Mouse (Mus musculus): ENCODE results near the gene Aaas.
"Not testable (repeated sequence)": the region's sequence is repeated elsewhere in the genome, so short reads cannot be mapped to it uniquely, and the experiment has no call there.

Gene Aaas

GRCm38 (mm10) chr15:102356501-102357325 lies 6.1 kb upstream of the Aaas start:
- DNase-seq, result no peak

GRCm38 (mm10) chr15:102355871-102356441 lies 5.4 kb upstream of the Aaas start:
- DNase-seq, result peak; percentile 55 to 62

- peak; percentile 70 for DNase-seq
Measured at GRCm38 (mm10) chr15:102355134-102355870, 4.7 kb upstream of the Aaas start.

GRCm38 (mm10) chr15:102353986-102354385 lies 3.4 kb upstream of the Aaas start:
- no peak for DNase-seq

GRCm38 (mm10) chr15:102352177-102352576 lies 1.6 kb upstream of the Aaas start:
- DNase-seq, result no peak

GRCm38 (mm10) chr15:102350942-102351291 lies 346 bp upstream of the Aaas start:
- no peak for DNase-seq

- DNase-seq, result no peak
Measured at GRCm38 (mm10) chr15:102346444-102346843, 4.1 kb downstream of the Aaas start.

- no peak for DNase-seq
Measured at GRCm38 (mm10) chr15:102344490-102344889, 6.1 kb downstream of the Aaas start.

- DNase-seq, result peak; percentile 48 to 63
Measured at GRCm38 (mm10) chr15:102341580-102341979, 9.0 kb downstream of the Aaas start.

GRCm38 (mm10) chr15:102339612-102340011 lies 11.0 kb downstream of the Aaas start:
- DNase-seq, result no peak

- DNase-seq, result no peak
Measured at GRCm38 (mm10) chr15:102336946-102337345, 13.6 kb downstream of the Aaas start.

GRCm38 (mm10) chr15:102335925-102336324 lies 14.6 kb downstream of the Aaas start:
- not testable (repeated sequence) for DNase-seq

- no peak for DNase-seq
Measured at GRCm38 (mm10) chr15:102335254-102335653, 15.3 kb downstream of the Aaas start.

GRCm38 (mm10) chr15:102331610-102332015 lies 19.0 kb downstream of the Aaas start, which contains the start of gene Myg1:
Gene Myg1, plus strand, starts transcription at chr15:102331709.
- DNase-seq, result peak; percentile 88 to 89

- DNase-seq, result no peak
Measured at GRCm38 (mm10) chr15:102326892-102327291, 23.7 kb downstream of the Aaas start.

GRCm38 (mm10) chr15:102326022-102326576 lies 24.5 kb downstream of the Aaas start, which contains the start of gene Pfdn5:
Gene Pfdn5, plus strand, starts transcription at chr15:102326116.
- peak; percentile 87 to 92 for DNase-seq

- peak in 1 of 2 experiments; percentile 24 for DNase-seq
Measured at GRCm38 (mm10) chr15:102324654-102325473, 25.7 kb downstream of the Aaas start.

- peak; percentile 73 to 78 for DNase-seq
Measured at GRCm38 (mm10) chr15:102316263-102316662, 34.3 kb downstream of the Aaas start.

- no peak for DNase-seq
Measured at GRCm38 (mm10) chr15:102315292-102315691, 35.3 kb downstream of the Aaas start.

GRCm38 (mm10) chr15:102311489-102311888 lies 39.1 kb downstream of the Aaas start:
- no peak for DNase-seq

GRCm38 (mm10) chr15:102310074-102310845 lies 40.3 kb downstream of the Aaas start:
- no peak for DNase-seq
